Mouse (Mus musculus): ENCODE data around the gene Rraga.

GRCm38 (mm10) chr4:86557371-86557770 lies 18.1 kb upstream of the Rraga start:
- TF ChIP-seq CTCF (IDR thresholded peaks at IDR 0.05; ENCODE audit: extremely low read depth, insufficient read depth, low read length) (no peak), POLR2A (IDR thresholded peaks at IDR 0.05; ENCODE audit: extremely low read depth, insufficient read depth, low read length) (no peak)

Data from cortical plate, adult 2 months (tissue).